Mouse (Mus musculus) thymus, adult 2 months (tissue): Measurements from ENCODE around the gene Rab6a. TPM values are rescaled to one million over a fixed set of nuclear protein-coding genes. Genes with fewer than 3 reads are reported as not detected.

Experiments used
- DNase-seq: peaks from one replicate; pipeline ENCODE4 v3.0.0; 2021
- H3K27ac ChIP-seq: fragments of 200-500 bp; 2 replicates; pipeline ENCODE4 v1.5.1; 2012; ENCODE audit warnings: low read length, control low read depth; ENCODE audit not compliant: control insufficient read depth, insufficient read depth
- H3K27me3 ChIP-seq: fragments of 200-500 bp; 2 replicates; pipeline ENCODE4 v1.6.1; 2012; ENCODE audit warnings: mild to moderate bottlenecking, low read length, moderate library complexity, mixed read lengths; ENCODE audit not compliant: control insufficient read depth, insufficient read depth
- H3K36me3 ChIP-seq: fragments of 200-500 bp; 2 replicates; pipeline ENCODE4 v1.6.1; 2012; ENCODE audit warnings: mild to moderate bottlenecking, low read length, moderate library complexity; ENCODE audit not compliant: control insufficient read depth, insufficient read depth
- H3K4me1 ChIP-seq: fragments of 200-500 bp; replicated peaks from 2 replicates; pipeline ENCODE4 v1.6.1; 2012; ENCODE audit warnings: low read length; ENCODE audit not compliant: control insufficient read depth, insufficient read depth
- H3K4me3 ChIP-seq: fragments of 200-500 bp; 2 replicates; pipeline ENCODE4 v1.5.1; 2012; ENCODE audit warnings: mild to moderate bottlenecking, low read length, control low read depth, moderate library complexity; ENCODE audit not compliant: control insufficient read depth, insufficient read depth
- CTCF ChIP-seq: fragments of 200-500 bp; IDR thresholded peaks from 2 replicates; pipeline ENCODE4 v1.5.1; 2012; ENCODE audit warnings: mild to moderate bottlenecking, control low read depth, low read length, moderate library complexity, borderline replicate concordance; ENCODE audit not compliant: control insufficient read depth, poor library complexity, insufficient read depth; ENCODE audit errors: extremely low read depth
- POLR2A ChIP-seq: fragments of 200-500 bp; IDR thresholded peaks from 2 replicates; pipeline ENCODE4 v1.6.1; 2012; ENCODE audit warnings: mild to moderate bottlenecking, low read length, control low read depth, moderate library complexity; ENCODE audit not compliant: control insufficient read depth, poor library complexity, insufficient read depth; ENCODE audit errors: extremely low read depth
- WGBS: fragments of 180-500 bp; shearing (Covaris S2); methylation state at CpG from one replicate; pipeline ENCODE4 v1.1.7; 2018; 5-methylcytosine and 5-hydroxymethylcytosine counted together
- polyA plus RNA-seq: library from polyadenylated mRNA; depleted of rRNA; stranded (reverse); fragments of >200 nt; gene quantifications from 2 replicates; pipeline ENCODE4 v1.2.3, GENCODE M21; 2012

Rab6a gene
- polyA plus RNA-seq, 1 experiment = 25.9 TPM

- H3K4me3 ChIP-seq = no peak overlapping the region
- TF ChIP-seq CTCF (no peak), POLR2A (no peak)
- no peaks in the 10 kb centered on the region for H3K36me3 ChIP-seq
- H3K4me1 ChIP-seq = peaks cover 10% of the 10 kb centered on the region; the same call in 1 of the 2 replicates
- DNase-seq = no peak
- no peak overlapping the region for H3K27ac ChIP-seq
- 50% methylated on average over 4 of the region's 4 CpGs for whole genome bisulfite sequencing
- H3K27me3 ChIP-seq = no peaks in the 10 kb centered on the region
Measured at GRCm38 (mm10) chr7:100651011-100651410, 43.8 kb downstream of the Rab6a start.

GRCm38 (mm10) chr7:100653480-100654266 is 46.5 kb downstream of the Rab6a start:
- Histone ChIP-seq H3K27me3 (no peaks in the 10 kb centered on the region), H3K27ac (no peak overlapping the region), H3K4me3 (no peak overlapping the region), H3K36me3 (no peaks in the 10 kb centered on the region), H3K4me1 (peaks cover 12% of the 10 kb centered on the region; the same call in 1 of the 2 replicates)
- WGBS = 94% methylated on average over 9 of the region's 9 CpGs
- no peak for DNase-seq
- TF ChIP-seq CTCF (no peak), POLR2A (no peak)

GRCm38 (mm10) chr7:100654441-100654840 is 47.2 kb downstream of the Rab6a start:
- H3K27ac ChIP-seq = no peak overlapping the region
- TF ChIP-seq CTCF = no peak
- no peak for TF ChIP-seq POLR2A
- WGBS = 92% methylated on average over 8 of the region's 8 CpGs
- H3K4me3 ChIP-seq = no peak overlapping the region
- no peak for DNase-seq
- no peaks in the 10 kb centered on the region for H3K27me3 ChIP-seq
- H3K36me3 ChIP-seq = no peaks in the 10 kb centered on the region
- H3K4me1 ChIP-seq = peaks cover 12% of the 10 kb centered on the region; the same call in 1 of the 2 replicates

- WGBS = 97% methylated on average over 5 of the region's 5 CpGs
- DNase-seq = no peak
- Histone ChIP-seq H3K27me3 (no peaks in the 10 kb centered on the region), H3K4me1 (peaks cover 6% of the 10 kb centered on the region; the same call in 1 of the 2 replicates), H3K36me3 (no peaks in the 10 kb centered on the region), H3K4me3 (no peak overlapping the region), H3K27ac (no peak overlapping the region)
- no peak for TF ChIP-seq CTCF
- TF ChIP-seq POLR2A = no peak
Measured at GRCm38 (mm10) chr7:100656739-100657138, 49.5 kb downstream of the Rab6a start.

GRCm38 (mm10) chr7:100658093-100658578 is 50.9 kb downstream of the Rab6a start:
- 78% methylated on average over 18 of the region's 18 CpGs for WGBS
- Histone ChIP-seq H3K36me3 (no peaks in the 10 kb centered on the region), H3K4me3 (no peak overlapping the region), H3K4me1 (peaks cover 6% of the 10 kb centered on the region; the same call in 1 of the 2 replicates), H3K27me3 (no peaks in the 10 kb centered on the region), H3K27ac (no peak overlapping the region)
- TF ChIP-seq CTCF = no peak
- TF ChIP-seq POLR2A = no peak
- DNase-seq = no peak

- TF ChIP-seq CTCF (no peak), POLR2A (no peak)
- Histone ChIP-seq H3K36me3 (no peaks in the 10 kb centered on the region), H3K27ac (no peak overlapping the region), H3K4me1 (no peaks in the 10 kb centered on the region), H3K27me3 (no peaks in the 10 kb centered on the region), H3K4me3 (no peak overlapping the region)
- DNase-seq = no peak
- 50% methylated on average over 7 of the region's 7 CpGs for WGBS
Measured at GRCm38 (mm10) chr7:100661264-100661663, 54.1 kb downstream of the Rab6a start.
